Mouse (Mus musculus) gastrocnemius, postnatal 25 days (tissue): ENCODE data around the gene Gnl3. TPM values are rescaled to one million over a fixed set of nuclear protein-coding genes. Genes with fewer than 3 reads are reported as not detected.

Experiments used
- total RNA-seq, 2 experiments: library from RNA; stranded (reverse); gene quantifications; 1 replicate in 1 of 2; 2 replicates in 1 of 2; pipeline ENCODE4 v1.2.3; 2021

Gnl3 gene
- total RNA-seq, 2 experiments from 2014 or later, result 23.7 to 27.3 TPM

Other genes starting within 250 kb of the Gnl3 start
- 1 to 10 TPM; 6.3 TPM for gene Tmem110, start 193.6 kb downstream of the Gnl3 start, total RNA-seq
- gene Mustn1, start 140.0 kb downstream of the Gnl3 start, total RNA-seq, result 100 to 1,000 TPM in 1 of 2 experiments, 10 to 100 TPM in 1; 54.6 to 343 TPM
- gene Itih4, start 132.7 kb downstream of the Gnl3 start, total RNA-seq, result not detected
- under 1 TPM; 0.28 to 0.32 TPM for gene Itih3, start 95.4 kb downstream of the Gnl3 start, total RNA-seq
- gene Itih1, start 75.9 kb downstream of the Gnl3 start, total RNA-seq, result not detected
- 1 to 10 TPM; 3.3 TPM for gene Nek4, start 67.8 kb downstream of the Gnl3 start, total RNA-seq
- 10 to 100 TPM; 11.5 to 13.7 TPM for gene Glt8d1, start 17.8 kb downstream of the Gnl3 start, total RNA-seq
- 100 to 1,000 TPM; 120 to 128 TPM for gene Spcs1, start 17.5 kb downstream of the Gnl3 start, total RNA-seq
- gene Pbrm1, start within 50 bp of the Gnl3 start, total RNA-seq, result 10 to 100 TPM; 39.4 to 46.2 TPM
- gene Smim4, start 109.8 kb upstream of the Gnl3 start, total RNA-seq, result 10 to 100 TPM; 37.6 to 43.8 TPM
- 1 to 10 TPM; 2.6 to 4.1 TPM for gene Nt5dc2, start 111.9 kb upstream of the Gnl3 start, total RNA-seq
- 10 to 100 TPM; 15.8 to 26.6 TPM for gene Stab1, start 149.5 kb upstream of the Gnl3 start, total RNA-seq
- 100 to 1,000 TPM; 137 to 627 TPM for gene Tnnc1, start 189.2 kb upstream of the Gnl3 start, total RNA-seq
- 10 to 100 TPM; 63.7 to 67.7 TPM for gene Nisch, start 197.8 kb upstream of the Gnl3 start, total RNA-seq
- gene Sema3g, start 198.7 kb upstream of the Gnl3 start, total RNA-seq, result 1 to 10 TPM; 6.0 to 6.1 TPM
- gene Phf7, start 232.2 kb upstream of the Gnl3 start, total RNA-seq, result 1 to 10 TPM; 5.2 to 6.3 TPM
- 10 to 100 TPM; 41.2 to 43.0 TPM for gene Bap1, start 232.3 kb upstream of the Gnl3 start, total RNA-seq